Mouse (Mus musculus) hindbrain, embryonic 15.5 days (tissue): ENCODE measurements at regions not wholly inside any gene's neighbourhood (a gene's known extent, or its start where the extent isn't known, plus 50 kb on each side); places are given as distances from the start of the nearest gene placed in this dataset.

ENCODE experiments used
- ATAC-seq: fragments of 200-750 bp; cut with Nextera tagmentation; 2 replicates; pipeline ENCODE4 v1.8.0; 2017; ENCODE audit warnings: low read depth, moderate number of reproducible peaks, moderate TSS enrichment; ENCODE audit not compliant: low FRiP score
- H3K27ac ChIP-seq: fragments of 300-500 bp; sonication (generic); replicated peaks from 2 replicates; pipeline ENCODE4 v1.5.1; 2015; ENCODE audit warnings: mild to moderate bottlenecking, inconsistent platforms
- H3K27me3 ChIP-seq: fragments of 300-500 bp; sonication (generic); 2 replicates; pipeline ENCODE4 v1.6.1; 2015; ENCODE audit warnings: control low read depth, inconsistent platforms
- H3K36me3 ChIP-seq: fragments of 300-500 bp; sonication (generic); 2 replicates; pipeline ENCODE4 v1.6.1; 2015; ENCODE audit warnings: control low read depth, inconsistent platforms
- H3K4me1 ChIP-seq: fragments of 300-500 bp; sonication (generic); replicated peaks from 2 replicates; pipeline ENCODE4 v1.6.1; 2015; ENCODE audit warnings: control low read depth, inconsistent platforms
- H3K4me2 ChIP-seq: fragments of 300-500 bp; sonication (generic); 2 replicates; pipeline ENCODE4 v1.6.1; 2015; ENCODE audit warnings: moderate library complexity, mild to moderate bottlenecking, inconsistent platforms
- H3K4me3 ChIP-seq: fragments of 300-500 bp; sonication (generic); 2 replicates; pipeline ENCODE4 v1.5.1; 2015; ENCODE audit warnings: mild to moderate bottlenecking, inconsistent platforms
- H3K9ac ChIP-seq: fragments of 300-500 bp; sonication (generic); 2 replicates; pipeline ENCODE4 v1.6.1; 2015; ENCODE audit warnings: inconsistent platforms
- H3K9me3 ChIP-seq: fragments of 300-500 bp; sonication (generic); 2 replicates; pipeline ENCODE4 v1.6.1; 2016; ENCODE audit warnings: control low read depth, inconsistent platforms
- WGBS: fragments of 180-500 bp; shearing (Covaris S2); methylation state at CpG from one replicate; pipeline ENCODE4 v1.1.7; 2015; 5-methylcytosine and 5-hydroxymethylcytosine counted together

GRCm38 (mm10) chr11:19392190-19392589, 373.4 kb upstream of the Meis1 start:
- H3K4me2 ChIP-seq: no peak overlapping the region
- no peaks in the 10 kb centered on the region for H3K36me3 ChIP-seq
- 88% methylated on average over 1 of the region's 1 CpGs for WGBS
- H3K4me1 ChIP-seq: no peaks in the 10 kb centered on the region
- H3K9me3 ChIP-seq: no peaks in the 10 kb centered on the region
- no peak overlapping the region for H3K9ac ChIP-seq
- H3K27ac ChIP-seq: no peak overlapping the region
- ATAC-seq: no peak
- H3K4me3 ChIP-seq: no peak overlapping the region
- no peaks in the 10 kb centered on the region for H3K27me3 ChIP-seq

- no peaks in the 10 kb centered on the region for H3K36me3 ChIP-seq
- H3K4me2 ChIP-seq: no peak overlapping the region
- H3K4me3 ChIP-seq: no peak overlapping the region
- no peak overlapping the region for H3K27ac ChIP-seq
- no peaks in the 10 kb centered on the region for H3K4me1 ChIP-seq
- no peaks in the 10 kb centered on the region for H3K27me3 ChIP-seq
- no peak overlapping the region for H3K9ac ChIP-seq
- no peaks in the 10 kb centered on the region for H3K9me3 ChIP-seq
- no peak for ATAC-seq
Measured at GRCm38 (mm10) chr11:19394372-19394771, 375.6 kb upstream of the Meis1 start.

GRCm38 (mm10) chr11:19400396-19400795, 381.6 kb upstream of the Meis1 start:
- H3K36me3 ChIP-seq: no peaks in the 10 kb centered on the region
- no peaks in the 10 kb centered on the region for H3K4me1 ChIP-seq
- no peak overlapping the region for H3K27ac ChIP-seq
- H3K4me2 ChIP-seq: no peak overlapping the region
- no peaks in the 10 kb centered on the region for H3K27me3 ChIP-seq
- H3K9me3 ChIP-seq: no peaks in the 10 kb centered on the region
- WGBS: 86% methylated on average over 7 of the region's 7 CpGs
- H3K9ac ChIP-seq: no peak overlapping the region
- H3K4me3 ChIP-seq: no peak overlapping the region
- ATAC-seq: no peak

GRCm38 (mm10) chr11:19420143-19420542, 401.4 kb upstream of the Meis1 start:
- WGBS: 57% methylated on average over 2 of the region's 2 CpGs
- no peak overlapping the region for H3K4me2 ChIP-seq
- H3K9me3 ChIP-seq: no peaks in the 10 kb centered on the region
- H3K27me3 ChIP-seq: no peaks in the 10 kb centered on the region
- no peak overlapping the region for H3K27ac ChIP-seq
- no peak for ATAC-seq
- H3K4me3 ChIP-seq: no peak overlapping the region
- H3K9ac ChIP-seq: no peak overlapping the region
- H3K4me1 ChIP-seq: 0 out of 2 replicates have a peak, but pooled peaks cover 3% of the 10 kb centered on the region
- H3K36me3 ChIP-seq: no peaks in the 10 kb centered on the region

- Histone ChIP-seq H3K36me3 (no peaks in the 10 kb centered on the region), H3K27ac (no peak overlapping the region), H3K4me3 (no peak overlapping the region), H3K4me1 (0 out of 2 replicates have a peak, but pooled peaks cover 3% of the 10 kb centered on the region), H3K4me2 (no peak overlapping the region), H3K27me3 (no peaks in the 10 kb centered on the region), H3K9ac (no peak overlapping the region), H3K9me3 (no peaks in the 10 kb centered on the region)
- no peak for ATAC-seq
Measured at GRCm38 (mm10) chr11:19423268-19423667, 404.5 kb upstream of the Meis1 start.

GRCm38 (mm10) chr11:19423841-19424815, 405.3 kb upstream of the Meis1 start:
- H3K27me3 ChIP-seq: no peaks in the 10 kb centered on the region
- no peaks in the 10 kb centered on the region for H3K9me3 ChIP-seq
- H3K4me3 ChIP-seq: no peak overlapping the region
- H3K9ac ChIP-seq: no peak overlapping the region
- peak overlapping the region; percentile 16; the same call in 1 of the 2 replicates for H3K4me2 ChIP-seq
- no peak overlapping the region for H3K27ac ChIP-seq
- H3K36me3 ChIP-seq: no peaks in the 10 kb centered on the region
- WGBS: 69% methylated on average over 20 of the region's 20 CpGs
- ATAC-seq: no peak
- H3K4me1 ChIP-seq: 0 out of 2 replicates have a peak, but pooled peaks cover 3% of the 10 kb centered on the region

- Histone ChIP-seq H3K9me3 (no peaks in the 10 kb centered on the region), H3K4me2 (no peak overlapping the region), H3K27ac (no peak overlapping the region), H3K4me1 (0 out of 2 replicates have a peak, but pooled peaks cover 3% of the 10 kb centered on the region), H3K36me3 (no peaks in the 10 kb centered on the region), H3K4me3 (no peak overlapping the region), H3K27me3 (no peaks in the 10 kb centered on the region), H3K9ac (no peak overlapping the region)
- 94% methylated on average over 1 of the region's 1 CpGs for WGBS
- no peak for ATAC-seq
Measured at GRCm38 (mm10) chr11:19427559-19427958, 408.8 kb upstream of the Meis1 start.

GRCm38 (mm10) chr11:19433680-19434619, 415.2 kb upstream of the Meis1 start:
- Histone ChIP-seq H3K4me2 (no peak overlapping the region), H3K9ac (no peak overlapping the region), H3K27ac (no peak overlapping the region), H3K4me1 (no peaks in the 10 kb centered on the region), H3K36me3 (no peaks in the 10 kb centered on the region), H3K4me3 (no peak overlapping the region), H3K9me3 (no peaks in the 10 kb centered on the region), H3K27me3 (no peaks in the 10 kb centered on the region)
- 85% methylated on average over 13 of the region's 13 CpGs for WGBS
- ATAC-seq: no peak

- H3K4me3 ChIP-seq: no peak overlapping the region
- 95% methylated on average over 5 of the region's 5 CpGs for WGBS
- H3K9ac ChIP-seq: no peak overlapping the region
- no peaks in the 10 kb centered on the region for H3K36me3 ChIP-seq
- H3K27ac ChIP-seq: no peak overlapping the region
- no peak for ATAC-seq
- H3K27me3 ChIP-seq: no peaks in the 10 kb centered on the region
- no peaks in the 10 kb centered on the region for H3K9me3 ChIP-seq
- no peak overlapping the region for H3K4me2 ChIP-seq
- H3K4me1 ChIP-seq: no peaks in the 10 kb centered on the region
Measured at GRCm38 (mm10) chr11:19438385-19438784, 419.6 kb upstream of the Meis1 start.

- 77% methylated on average over 4 of the region's 4 CpGs for WGBS
- Histone ChIP-seq H3K9me3 (no peaks in the 10 kb centered on the region), H3K4me1 (no peaks in the 10 kb centered on the region), H3K4me2 (no peak overlapping the region), H3K4me3 (no peak overlapping the region), H3K36me3 (no peaks in the 10 kb centered on the region), H3K9ac (no peak overlapping the region), H3K27ac (no peak overlapping the region), H3K27me3 (no peaks in the 10 kb centered on the region)
- ATAC-seq: no peak
Measured at GRCm38 (mm10) chr11:19441936-19442335, 423.2 kb upstream of the Meis1 start.

GRCm38 (mm10) chr11:19455391-19456290, 436.9 kb upstream of the Meis1 start:
- Histone ChIP-seq H3K4me1 (no peaks in the 10 kb centered on the region), H3K4me3 (no peak overlapping the region), H3K4me2 (no peak overlapping the region), H3K9me3 (no peaks in the 10 kb centered on the region), H3K36me3 (no peaks in the 10 kb centered on the region), H3K27me3 (no peaks in the 10 kb centered on the region), H3K27ac (no peak overlapping the region), H3K9ac (no peak overlapping the region)
- ATAC-seq: no peak
- 85% methylated on average over 12 of the region's 12 CpGs for WGBS
